Mouse (Mus musculus) lung, embryonic 15.5 days (tissue): ENCODE measurements around the gene Ms4a7. TPM values are rescaled to one million over a fixed set of nuclear protein-coding genes. Genes with fewer than 3 reads are reported as not detected.
"Not testable (repeated sequence)": the region's sequence is repeated elsewhere in the genome, so short reads cannot be mapped to it uniquely, and the experiment has no call there.

Source experiments
- ATAC-seq: fragments of 200-750 bp; cut with Nextera tagmentation; 2 replicates; pipeline ENCODE4 v1.8.0; 2017; ENCODE audit warnings: moderate number of reproducible peaks, borderline replicate concordance; ENCODE audit not compliant: low FRiP score, low TSS enrichment; ENCODE audit errors: extremely low read depth
- H3K27ac ChIP-seq: fragments of 300-500 bp; sonication (generic); 2 replicates; pipeline ENCODE4 v1.5.1; 2015; ENCODE audit warnings: moderate library complexity, mild to moderate bottlenecking, inconsistent platforms
- H3K27me3 ChIP-seq: fragments of 300-500 bp; sonication (generic); 2 replicates; pipeline ENCODE4 v1.6.1; 2015; ENCODE audit warnings: inconsistent platforms
- H3K36me3 ChIP-seq: fragments of 300-500 bp; sonication (generic); 2 replicates; pipeline ENCODE4 v1.6.1; 2015; ENCODE audit warnings: inconsistent platforms
- H3K4me1 ChIP-seq: fragments of 300-500 bp; sonication (generic); 2 replicates; pipeline ENCODE4 v1.6.1; 2015; ENCODE audit warnings: inconsistent platforms
- H3K4me2 ChIP-seq: fragments of 300-500 bp; sonication (generic); 2 replicates; pipeline ENCODE4 v1.6.1; 2015; ENCODE audit warnings: inconsistent platforms, mild to moderate bottlenecking, moderate library complexity
- H3K4me3 ChIP-seq: fragments of 300-500 bp; sonication (generic); 2 replicates; pipeline ENCODE4 v1.5.1; 2015; ENCODE audit warnings: mild to moderate bottlenecking, inconsistent platforms
- H3K9ac ChIP-seq: fragments of 300-500 bp; sonication (generic); 2 replicates; pipeline ENCODE4 v1.6.1; 2015; ENCODE audit warnings: inconsistent platforms
- H3K9me3 ChIP-seq: fragments of 300-500 bp; sonication (generic); 2 replicates; pipeline ENCODE4 v1.6.1; 2016; ENCODE audit warnings: inconsistent platforms
- WGBS: fragments of 180-500 bp; shearing (Covaris S2); methylation state at CpG from one replicate; pipeline ENCODE4 v1.1.7; 2015; 5-methylcytosine and 5-hydroxymethylcytosine counted together
- polyA plus RNA-seq: library from polyadenylated mRNA; unstranded; fragments of >200 nt; fragmentation: Nextera tagmentation; extraction: Ambion mirVana; gene quantifications from 2 replicates; pipeline ENCODE4 v1.2.1, GENCODE M21; 2015

Ms4a7 gene
- polyA plus RNA-seq, 1 experiment from 2014 or later = 4.4 TPM

- Histone ChIP-seq H3K4me1 (no peaks in the 10 kb centered on the region), H3K4me2 (no peak overlapping the region), H3K4me3 (no peak overlapping the region), H3K36me3 (no peaks in the 10 kb centered on the region), H3K9ac (no peak overlapping the region), H3K27ac (no peak overlapping the region), H3K9me3 (no peaks in the 10 kb centered on the region), H3K27me3 (no peaks in the 10 kb centered on the region)
- WGBS = 46% methylated on average over 1 of the region's 1 CpGs
- no peak for ATAC-seq
Observed at GRCm38 (mm10) chr19:11321123-11321522, 14.8 kb downstream of the Ms4a7 start.

- H3K9me3 ChIP-seq = no peaks in the 10 kb centered on the region
- no peak overlapping the region for H3K9ac ChIP-seq
- no peak overlapping the region for H3K4me2 ChIP-seq
- no peak overlapping the region for H3K27ac ChIP-seq
- H3K4me1 ChIP-seq = no peaks in the 10 kb centered on the region
- no peak overlapping the region for H3K4me3 ChIP-seq
- ATAC-seq = no peak
- H3K27me3 ChIP-seq = no peaks in the 10 kb centered on the region
- WGBS = 76% methylated on average over 4 of the region's 4 CpGs
- H3K36me3 ChIP-seq = no peaks in the 10 kb centered on the region
Observed at GRCm38 (mm10) chr19:11316786-11317185, 19.2 kb downstream of the Ms4a7 start.

- no peak within 1 kb of the TSS for H3K4me2 ChIP-seq
- no peaks in the 10 kb centered on the region for H3K27me3 ChIP-seq
- no peak for ATAC-seq
- no peaks in the 10 kb centered on the region for H3K9me3 ChIP-seq
- H3K9ac ChIP-seq = no peak within 1 kb of the TSS
- no peaks in the 10 kb centered on the region for H3K36me3 ChIP-seq
- no peak within 1 kb of the TSS for H3K27ac ChIP-seq
- H3K4me1 ChIP-seq = no peaks in the 10 kb centered on the region
- no peak within 1 kb of the TSS for H3K4me3 ChIP-seq
- 66% methylated on average over 1 of the region's 1 CpGs for WGBS
Observed at GRCm38 (mm10) chr19:11314354-11314753, 21.6 kb downstream of the Ms4a7 start, which contains the start of gene Ms4a14. Gene Ms4a14, minus strand, starts transcription at chr19:11314454.

GRCm38 (mm10) chr19:11308888-11309287 lies 27.1 kb downstream of the Ms4a7 start:
- H3K9me3 ChIP-seq = no peaks in the 10 kb centered on the region
- no peak overlapping the region for H3K4me3 ChIP-seq
- H3K4me1 ChIP-seq = no peaks in the 10 kb centered on the region
- no peak for ATAC-seq
- H3K9ac ChIP-seq = no peak overlapping the region
- H3K27me3 ChIP-seq = no peaks in the 10 kb centered on the region
- no peaks in the 10 kb centered on the region for H3K36me3 ChIP-seq
- no peak overlapping the region for H3K4me2 ChIP-seq
- no peak overlapping the region for H3K27ac ChIP-seq

GRCm38 (mm10) chr19:11299529-11299928 lies 36.4 kb downstream of the Ms4a7 start:
- not testable (repeated sequence) for H3K4me3 ChIP-seq, ATAC-seq, H3K4me1 ChIP-seq, H3K27me3 ChIP-seq, H3K4me2 ChIP-seq, H3K27ac ChIP-seq, H3K9ac ChIP-seq, H3K36me3 ChIP-seq, H3K9me3 ChIP-seq
- WGBS = 60% methylated on average over 4 of the region's 4 CpGs

GRCm38 (mm10) chr19:11298939-11299338 lies 37.0 kb downstream of the Ms4a7 start:
- Histone ChIP-seq H3K4me3 (no peak overlapping the region), H3K4me1 (no peaks in the 10 kb centered on the region), H3K9me3 (no peaks in the 10 kb centered on the region), H3K27me3 (no peaks in the 10 kb centered on the region), H3K27ac (no peak overlapping the region), H3K9ac (no peak overlapping the region), H3K4me2 (no peak overlapping the region), H3K36me3 (no peaks in the 10 kb centered on the region)
- ATAC-seq = no peak
- WGBS = 43% methylated on average over 2 of the region's 2 CpGs

- not testable (repeated sequence) for H3K9ac ChIP-seq, H3K36me3 ChIP-seq, H3K27me3 ChIP-seq, H3K27ac ChIP-seq, ATAC-seq, H3K4me1 ChIP-seq, H3K9me3 ChIP-seq
- peak overlapping the region; percentile 45; the same call in 1 of the 2 replicates for H3K4me3 ChIP-seq
- H3K4me2 ChIP-seq = peak overlapping the region; percentile 63
- WGBS = 15% methylated on average over 3 of the region's 3 CpGs
Observed at GRCm38 (mm10) chr19:11293616-11294015, 42.3 kb downstream of the Ms4a7 start.

- Histone ChIP-seq H3K4me1 (no peaks in the 10 kb centered on the region), H3K36me3 (no peaks in the 10 kb centered on the region), H3K27me3 (no peaks in the 10 kb centered on the region), H3K4me2 (peak overlapping the region; percentile 63), H3K9me3 (no peaks in the 10 kb centered on the region), H3K9ac (no peak overlapping the region), H3K4me3 (peak overlapping the region; percentile 45), H3K27ac (0 out of 2 replicates have a peak overlapping the region, but pooled peaks have one; percentile 9)
- no peak for ATAC-seq
- WGBS = 4% methylated on average over 12 of the region's 12 CpGs
Observed at GRCm38 (mm10) chr19:11292990-11293389, 43.0 kb downstream of the Ms4a7 start.

- no peak for ATAC-seq
- no peaks in the 10 kb centered on the region for H3K27me3 ChIP-seq
- 89% methylated on average over 2 of the region's 2 CpGs for WGBS
Observed at GRCm38 (mm10) chr19:11283773-11284172, 52.2 kb downstream of the Ms4a7 start, which contains the start of gene Ms4a5. Gene Ms4a5, minus strand, starts transcription at chr19:11283873.

GRCm38 (mm10) chr19:11280223-11280622 lies 55.7 kb downstream of the Ms4a7 start:
- H3K27me3 ChIP-seq = no peaks in the 10 kb centered on the region
- H3K9me3 ChIP-seq = no peaks in the 10 kb centered on the region
- 78% methylated on average over 3 of the region's 3 CpGs for WGBS
- H3K4me1 ChIP-seq = no peaks in the 10 kb centered on the region
- no peak overlapping the region for H3K9ac ChIP-seq
- no peak for ATAC-seq
- H3K4me2 ChIP-seq = no peak overlapping the region
- H3K27ac ChIP-seq = no peak overlapping the region
- H3K36me3 ChIP-seq = no peaks in the 10 kb centered on the region
- H3K4me3 ChIP-seq = no peak overlapping the region

More at GRCm38 (mm10) chr19:11283773-11284172, 52.2 kb downstream of the Ms4a7 start, which contains the start of gene Ms4a5:
- Histone ChIP-seq H3K4me3 (no peak within 1 kb of the TSS), H3K9ac (no peak within 1 kb of the TSS), H3K9me3 (no peaks in the 10 kb centered on the region), H3K4me2 (no peak within 1 kb of the TSS), H3K4me1 (no peaks in the 10 kb centered on the region), H3K36me3 (no peaks in the 10 kb centered on the region), H3K27ac (no peak within 1 kb of the TSS)

GRCm38 (mm10) chr19:11276431-11276830 lies 59.5 kb downstream of the Ms4a7 start:
- Histone ChIP-seq H3K4me2 (no peak overlapping the region), H3K36me3 (no peaks in the 10 kb centered on the region), H3K9ac (no peak overlapping the region), H3K27ac (no peak overlapping the region), H3K27me3 (no peaks in the 10 kb centered on the region), H3K4me1 (no peaks in the 10 kb centered on the region), H3K4me3 (no peak overlapping the region), H3K9me3 (no peaks in the 10 kb centered on the region)
- ATAC-seq = no peak
- WGBS = 26% methylated on average over 5 of the region's 5 CpGs
